Comparison of ENCODE assay signal across 7 mouse cellular contexts in the genomic region with DNA sequence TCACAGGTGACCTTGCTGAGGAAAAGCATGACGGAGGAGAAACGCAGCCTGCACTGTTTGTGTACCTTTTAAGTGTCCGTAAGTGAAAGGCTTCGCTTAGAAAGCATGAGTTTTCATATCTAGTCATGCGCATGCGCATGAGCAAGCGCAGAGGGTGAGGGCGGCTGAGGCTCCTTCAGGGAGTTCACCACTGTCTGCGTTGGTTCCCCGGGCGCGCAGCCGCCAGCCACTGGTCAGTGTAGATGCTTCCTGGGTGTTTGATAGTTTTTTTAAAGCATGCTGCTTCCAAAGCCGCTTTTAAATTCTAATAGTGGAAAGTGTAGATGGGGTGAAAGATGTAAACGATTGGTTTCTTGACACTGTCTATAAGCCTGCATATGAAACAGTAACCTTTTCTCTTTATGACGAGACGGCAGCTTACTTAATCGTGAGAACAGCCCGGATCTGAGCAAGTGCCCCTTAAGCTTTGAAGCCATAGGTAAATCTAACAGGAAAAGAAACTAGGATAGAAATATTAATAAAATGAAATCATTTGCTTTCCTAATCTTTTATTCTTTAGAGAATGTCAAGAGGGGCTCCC. TPM values are rescaled to one million over a fixed set of nuclear protein-coding genes. Genes with fewer than 3 reads are reported as not detected.
DNase-seq lines count a peak whose midpoint lies in the region; ATAC-seq lines count a peak whose summit lies in the region.

No protein-coding gene starts in this region.

- ATAC-seq in heart, embryonic 12.5 days (ENCODE audit: insufficient number of reproducible peaks, low FRiP score) = peak; percentile 76; the same call in 1 of the 2 replicates
- ATAC-seq in kidney, embryonic 15.5 days (replicated peaks; ENCODE audit: low FRiP score) = peak; percentile 91
- ATAC-seq in limb, embryonic 15.5 days (ENCODE audit: insufficient number of reproducible peaks, low FRiP score, low TSS enrichment, low read depth) = no peak
- ATAC-seq in midbrain, embryonic 16.5 days = peak; percentile 85

- H3K27ac ChIP-seq in brown adipose tissue, adult 24 weeks (replicated peaks; ENCODE audit: low read depth, low read length) = no peak overlapping the region
- no peak overlapping the region for H3K27ac ChIP-seq in heart, embryonic 12.5 days (ENCODE audit: poor library complexity, severe bottlenecking)
- peak overlapping the region; percentile 51; the same call in 1 of the 2 replicates for H3K27ac ChIP-seq in kidney, embryonic 15.5 days
- H3K27ac ChIP-seq in limb, embryonic 15.5 days = no peak overlapping the region
- peak overlapping the region; percentile 50; the same call in 1 of the 2 replicates for H3K27ac ChIP-seq in midbrain, embryonic 16.5 days (ENCODE audit: low read length)

- 5% methylated on average over 19 of the region's 19 CpGs for WGBS in heart, embryonic 12.5 days
- WGBS in kidney, embryonic 15.5 days = 3% methylated on average over 19 of the region's 19 CpGs
- 3% methylated on average over 19 of the region's 19 CpGs for WGBS in limb, embryonic 15.5 days
- 2% methylated on average over 19 of the region's 19 CpGs for WGBS in midbrain, embryonic 16.5 days

- peak; percentile 52 for DNase-seq in fibroblast of lung, adult 2 months (ENCODE audit: low read depth)
- peak; percentile 62 to 79 for DNase-seq in spleen, postnatal 10 days (ENCODE audit: low spot score in 2 of 2)

- H3K36me3 ChIP-seq in heart, embryonic 12.5 days = no peaks in the 10 kb centered on the region
- H3K36me3 ChIP-seq in kidney, embryonic 15.5 days = no peaks in the 10 kb centered on the region
- H3K36me3 ChIP-seq in limb, embryonic 15.5 days = no peaks in the 10 kb centered on the region
- H3K36me3 ChIP-seq in midbrain, embryonic 16.5 days (ENCODE audit: control insufficient read depth, insufficient read depth, low read length) = peaks cover 1% of the 10 kb centered on the region

- peak overlapping the region; percentile 55 for H3K9ac ChIP-seq in heart, embryonic 12.5 days
- H3K9ac ChIP-seq in kidney, embryonic 15.5 days = peak overlapping the region; percentile 33; the same call in 1 of the 2 replicates
- peak overlapping the region; percentile 31; the same call in 1 of the 2 replicates for H3K9ac ChIP-seq in limb, embryonic 15.5 days
- peak overlapping the region; percentile 54 for H3K9ac ChIP-seq in midbrain, embryonic 16.5 days (ENCODE audit: low read depth, low read length)

- H3K4me2 ChIP-seq in heart, embryonic 12.5 days = peak overlapping the region; percentile 93
- peak overlapping the region; percentile 91 for H3K4me2 ChIP-seq in kidney, embryonic 15.5 days
- H3K4me2 ChIP-seq in limb, embryonic 15.5 days = peak overlapping the region; percentile 96
- peak overlapping the region; percentile 80 for H3K4me2 ChIP-seq in midbrain, embryonic 16.5 days (ENCODE audit: low read length)

- H3K4me1 ChIP-seq in brown adipose tissue, adult 24 weeks (ENCODE audit: control insufficient read depth, insufficient read depth, insufficient read length, low read length) = peaks cover 5% of the 10 kb centered on the region; the same call in 1 of the 2 replicates
- H3K4me1 ChIP-seq in heart, embryonic 12.5 days (replicated peaks) = peaks cover 4% of the 10 kb centered on the region
- H3K4me1 ChIP-seq in kidney, embryonic 15.5 days = peaks cover 19% of the 10 kb centered on the region
- peaks cover 14% of the 10 kb centered on the region for H3K4me1 ChIP-seq in limb, embryonic 15.5 days
- peaks cover 16% of the 10 kb centered on the region for H3K4me1 ChIP-seq in midbrain, embryonic 16.5 days (ENCODE audit: control insufficient read depth, insufficient read depth, low read length)

- 0 out of 2 replicates have a peak, but pooled peaks cover 4% of the 10 kb centered on the region for H3K9me3 ChIP-seq in heart, embryonic 12.5 days (replicated peaks)
- no peaks in the 10 kb centered on the region for H3K9me3 ChIP-seq in kidney, embryonic 15.5 days (replicated peaks)
- no peaks in the 10 kb centered on the region for H3K9me3 ChIP-seq in limb, embryonic 15.5 days
- no peaks in the 10 kb centered on the region for H3K9me3 ChIP-seq in midbrain, embryonic 16.5 days (replicated peaks; ENCODE audit: control insufficient read depth, low read length, poor library complexity, severe bottlenecking)

- H3K27me3 ChIP-seq in heart, embryonic 12.5 days (replicated peaks) = peaks cover 45% of the 10 kb centered on the region
- H3K27me3 ChIP-seq in kidney, embryonic 15.5 days = peaks cover 44% of the 10 kb centered on the region
- peaks cover 13% of the 10 kb centered on the region for H3K27me3 ChIP-seq in limb, embryonic 15.5 days
- no peaks in the 10 kb centered on the region for H3K27me3 ChIP-seq in midbrain, embryonic 16.5 days (ENCODE audit: control insufficient read depth, insufficient read depth, low read depth, low read length)

- H3K4me3 ChIP-seq in brown adipose tissue, adult 24 weeks (ENCODE audit: insufficient read depth, low read depth, low read length) = peak overlapping the region; percentile 65
- peak overlapping the region; percentile 49 for H3K4me3 ChIP-seq in heart, embryonic 12.5 days
- peak overlapping the region; percentile 49 for H3K4me3 ChIP-seq in kidney, embryonic 15.5 days (replicated peaks)
- peak overlapping the region; percentile 45 for H3K4me3 ChIP-seq in limb, embryonic 15.5 days
- H3K4me3 ChIP-seq in midbrain, embryonic 16.5 days (ENCODE audit: low read depth, low read length) = peak overlapping the region; percentile 37

RNA-seq across cellular contexts. Expression of a gene that starts 18.1 kb away (rescaled TPM):
- 34.7 and 43.3 TPM in 2 replicates for polyA plus RNA-seq in brown adipose tissue, adult 24 weeks (2012; ENCODE audit: insufficient read depth, insufficient read length, missing spikeins)
- polyA plus RNA-seq in heart, embryonic 12.5 days (2016; fragmentation: Nextera tagmentation; extraction: Ambion mirVana) = 5.3 and 6.2 TPM in 2 replicates
- 6.0 and 6.9 TPM in 2 replicates for polyA plus RNA-seq in kidney, embryonic 15.5 days (2015; fragmentation: Nextera tagmentation; extraction: Ambion mirVana)
- 9.3 and 10.6 TPM in 2 replicates for polyA plus RNA-seq in limb, embryonic 15.5 days (2015; fragmentation: Nextera tagmentation; extraction: Ambion mirVana)
- 123 and 128 TPM in 2 replicates for polyA plus RNA-seq in midbrain, embryonic 16.5 days (2015; fragmentation: Nextera tagmentation; extraction: Ambion mirVana)

Comparison
In these comparisons a context has a peak if more than half of its experiments do, and no peak if none do; other contexts are left out.
1. H3K27ac ChIP-seq: peak in kidney, embryonic 15.5 days (single experiment) and midbrain, embryonic 16.5 days (single experiment); none in brown adipose tissue, adult 24 weeks (single experiment), heart, embryonic 12.5 days (single experiment) and limb, embryonic 15.5 days (single experiment).
2. Peak in every context shown above with its lines, with median percentiles within 50 percentile points of each other: H3K4me3 ChIP-seq, H3K4me2 ChIP-seq and H3K9ac ChIP-seq.